Mouse (Mus musculus): ENCODE results near the gene Fam131a. TPM values are rescaled to one million over a fixed set of nuclear protein-coding genes. Genes with fewer than 3 reads are reported as not detected.

Fam131a gene
- polyA plus RNA-seq, 1 experiment from 2014 or later: 54.4 TPM

DNA sequence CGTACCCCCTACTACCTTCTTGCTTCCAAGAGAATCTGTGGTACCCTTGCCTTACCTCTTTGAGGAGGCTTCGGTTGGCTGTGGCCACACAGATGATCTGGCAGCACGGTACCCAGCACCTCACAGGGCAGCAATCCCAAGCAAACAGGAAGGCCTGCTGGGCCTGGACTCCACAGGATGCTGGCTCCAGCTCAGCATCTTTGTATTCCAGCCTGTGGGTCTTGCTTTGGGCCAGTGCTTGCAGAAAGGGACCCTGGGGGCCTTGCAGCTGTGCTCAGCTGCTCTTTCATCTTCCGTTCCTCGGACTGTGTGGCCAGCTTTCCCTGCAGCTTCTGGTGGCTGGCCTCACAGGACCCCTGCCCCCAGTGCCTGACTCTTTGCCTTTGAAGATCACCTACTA lies 7.0 kb downstream of the Fam131a start:
- H3K4me2 ChIP-seq (replicated peaks): no peak overlapping the region
- no peak overlapping the region for H3K9ac ChIP-seq (replicated peaks)
- WGBS: 43% methylated on average over 5 of the region's 5 CpGs
- no peak overlapping the region for H3K4me3 ChIP-seq
- ATAC-seq (replicated peaks): no peak
- H3K27me3 ChIP-seq: no peaks in the 10 kb centered on the region
- H3K36me3 ChIP-seq: peaks cover 31% of the 10 kb centered on the region
- no peak overlapping the region for H3K27ac ChIP-seq (replicated peaks)
- H3K4me1 ChIP-seq: peaks cover 31% of the 10 kb centered on the region
- H3K9me3 ChIP-seq: no peaks in the 10 kb centered on the region

DNA sequence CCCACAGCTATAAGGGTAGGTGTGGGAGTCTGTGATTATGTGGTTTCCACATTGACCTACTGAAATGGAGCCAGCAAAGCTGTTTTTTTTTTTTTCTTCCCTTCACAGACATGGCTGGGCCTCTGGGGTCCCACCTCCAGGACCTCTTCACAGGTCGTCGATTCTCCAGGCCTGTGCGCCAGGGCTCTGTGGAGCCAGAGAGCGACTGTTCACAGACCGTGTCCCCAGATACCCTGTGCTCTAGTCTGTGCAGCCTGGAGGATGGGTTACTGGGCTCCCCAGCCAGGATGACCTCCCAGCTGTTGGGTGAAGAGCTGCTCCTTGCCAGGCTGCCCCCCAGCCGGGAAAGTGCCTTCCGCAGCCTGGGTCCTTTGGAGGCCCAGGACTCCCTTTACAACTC lies 8.3 kb downstream of the Fam131a start:
- no peak overlapping the region for H3K9ac ChIP-seq (replicated peaks)
- H3K27me3 ChIP-seq: no peaks in the 10 kb centered on the region
- no peaks in the 10 kb centered on the region for H3K9me3 ChIP-seq
- H3K4me2 ChIP-seq (replicated peaks): no peak overlapping the region
- no peak overlapping the region for H3K4me3 ChIP-seq
- H3K4me1 ChIP-seq: peaks cover 19% of the 10 kb centered on the region
- WGBS: 48% methylated on average over 7 of the region's 7 CpGs
- 0 out of 2 replicates have a peak, but pooled peaks have one; percentile 15 for ATAC-seq (replicated peaks)
- peak overlapping the region; percentile 45; the same call in 1 of the 2 replicates for H3K27ac ChIP-seq (replicated peaks)
- H3K36me3 ChIP-seq: peaks cover 31% of the 10 kb centered on the region

DNA sequence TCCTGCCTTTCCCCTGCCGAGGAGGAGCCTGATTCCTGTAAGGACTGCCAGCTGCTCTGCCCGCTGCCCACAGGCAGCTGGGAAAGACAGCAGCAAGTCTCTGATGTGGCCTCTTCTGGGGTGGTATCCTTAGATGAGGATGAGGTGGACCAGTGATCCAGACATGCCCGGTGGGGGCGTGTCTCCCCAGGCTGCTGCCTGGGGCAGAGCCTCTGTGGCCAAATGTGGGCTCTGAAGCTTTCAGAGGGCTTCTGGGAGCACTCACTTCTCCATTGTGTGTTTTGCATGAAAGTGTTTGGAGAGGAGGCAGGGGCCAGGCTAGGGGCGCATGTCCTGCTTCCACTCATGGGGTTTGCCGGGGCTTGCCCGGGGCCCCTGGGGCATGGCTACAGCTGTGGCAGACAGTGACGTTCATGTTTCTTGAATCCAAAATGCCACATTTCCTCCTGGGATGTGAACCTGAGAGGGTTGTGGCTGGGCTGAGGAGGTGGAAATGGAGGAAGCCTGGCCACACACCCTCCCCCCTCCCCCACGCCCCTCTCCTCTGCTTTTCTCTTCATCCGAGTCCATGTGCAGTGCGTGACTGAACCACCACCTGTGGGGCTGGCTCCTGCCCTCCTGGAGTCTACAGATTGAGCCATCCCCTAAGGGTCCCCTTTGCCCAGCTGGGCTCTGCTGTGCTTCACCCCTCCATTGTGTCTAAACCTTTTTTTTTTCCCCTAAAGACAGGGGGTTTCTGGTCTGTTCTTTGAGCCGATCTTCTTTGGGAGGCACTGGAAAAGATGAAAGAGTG lies 8.9 kb downstream of the Fam131a start:
- no peaks in the 10 kb centered on the region for H3K9me3 ChIP-seq
- H3K27ac ChIP-seq (replicated peaks): peak overlapping the region; percentile 45; the same call in 1 of the 2 replicates
- H3K9ac ChIP-seq (replicated peaks): peak overlapping the region; percentile 11; the same call in 1 of the 2 replicates
- H3K27me3 ChIP-seq: no peaks in the 10 kb centered on the region
- peaks cover 33% of the 10 kb centered on the region for H3K36me3 ChIP-seq
- H3K4me1 ChIP-seq: peaks cover 17% of the 10 kb centered on the region
- no peak overlapping the region for H3K4me2 ChIP-seq (replicated peaks)
- H3K4me3 ChIP-seq: no peak overlapping the region
- peak; percentile 26; the same call in 1 of the 2 replicates for ATAC-seq (replicated peaks)
- WGBS: 16% methylated on average over 12 of the region's 12 CpGs

DNA sequence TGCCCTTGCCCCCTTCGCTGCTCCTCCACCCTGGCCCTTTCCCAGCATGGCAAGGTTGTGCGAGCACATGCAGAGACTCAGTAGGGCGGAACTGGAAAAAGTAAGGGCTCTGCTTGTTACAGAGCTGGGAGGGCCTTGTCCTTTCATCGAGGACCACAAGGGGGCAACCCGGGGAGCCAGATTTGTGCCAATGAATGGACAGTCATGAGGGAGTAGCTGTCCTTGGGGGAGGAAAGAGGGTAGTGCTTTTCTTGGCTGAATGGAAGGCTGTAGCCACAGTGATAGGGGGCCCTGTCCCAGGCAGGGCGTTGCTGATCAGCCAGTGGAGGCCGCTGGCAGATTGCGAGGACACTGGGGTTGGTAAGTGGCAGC lies 9.5 kb downstream of the Fam131a start:
- Histone ChIP-seq H3K27me3 (no peaks in the 10 kb centered on the region), H3K9ac (replicated peaks) (peak overlapping the region; percentile 11; the same call in 1 of the 2 replicates), H3K4me3 (no peak overlapping the region), H3K4me1 (peaks cover 17% of the 10 kb centered on the region), H3K36me3 (peaks cover 36% of the 10 kb centered on the region), H3K27ac (replicated peaks) (0 out of 2 replicates have a peak overlapping the region, but pooled peaks have one; percentile 45), H3K9me3 (no peaks in the 10 kb centered on the region), H3K4me2 (replicated peaks) (no peak overlapping the region)
- 5% methylated on average over 8 of the region's 8 CpGs for WGBS
- ATAC-seq (replicated peaks): peak; percentile 30

DNA sequence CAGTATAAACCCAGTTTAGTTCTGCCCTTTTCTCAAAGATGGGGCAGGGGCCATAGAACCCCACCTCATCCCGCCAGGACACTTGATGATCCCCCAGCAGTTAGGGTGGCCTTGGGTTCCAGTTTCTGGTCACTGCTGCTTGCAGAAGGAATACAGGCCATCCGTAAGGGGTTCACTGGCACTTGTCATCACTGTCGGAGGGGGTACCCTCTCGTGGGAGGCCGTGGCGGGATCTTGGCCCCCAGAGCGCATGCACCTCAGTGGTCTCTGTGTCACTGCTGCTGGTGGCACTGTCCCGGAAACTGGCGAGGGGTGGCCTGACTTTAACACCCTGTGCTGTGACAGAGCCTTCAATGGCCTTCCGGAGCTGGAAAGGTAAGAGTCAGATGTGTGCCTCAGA lies 10.0 kb downstream of the Fam131a start:
- no peak overlapping the region for H3K9ac ChIP-seq (replicated peaks)
- 94% methylated on average over 10 of the region's 10 CpGs for WGBS
- no peaks in the 10 kb centered on the region for H3K27me3 ChIP-seq
- H3K27ac ChIP-seq (replicated peaks): no peak overlapping the region
- H3K4me3 ChIP-seq: no peak overlapping the region
- no peak overlapping the region for H3K4me2 ChIP-seq (replicated peaks)
- ATAC-seq (replicated peaks): no peak
- peaks cover 39% of the 10 kb centered on the region for H3K36me3 ChIP-seq
- H3K4me1 ChIP-seq: peaks cover 17% of the 10 kb centered on the region
- no peaks in the 10 kb centered on the region for H3K9me3 ChIP-seq

DNA sequence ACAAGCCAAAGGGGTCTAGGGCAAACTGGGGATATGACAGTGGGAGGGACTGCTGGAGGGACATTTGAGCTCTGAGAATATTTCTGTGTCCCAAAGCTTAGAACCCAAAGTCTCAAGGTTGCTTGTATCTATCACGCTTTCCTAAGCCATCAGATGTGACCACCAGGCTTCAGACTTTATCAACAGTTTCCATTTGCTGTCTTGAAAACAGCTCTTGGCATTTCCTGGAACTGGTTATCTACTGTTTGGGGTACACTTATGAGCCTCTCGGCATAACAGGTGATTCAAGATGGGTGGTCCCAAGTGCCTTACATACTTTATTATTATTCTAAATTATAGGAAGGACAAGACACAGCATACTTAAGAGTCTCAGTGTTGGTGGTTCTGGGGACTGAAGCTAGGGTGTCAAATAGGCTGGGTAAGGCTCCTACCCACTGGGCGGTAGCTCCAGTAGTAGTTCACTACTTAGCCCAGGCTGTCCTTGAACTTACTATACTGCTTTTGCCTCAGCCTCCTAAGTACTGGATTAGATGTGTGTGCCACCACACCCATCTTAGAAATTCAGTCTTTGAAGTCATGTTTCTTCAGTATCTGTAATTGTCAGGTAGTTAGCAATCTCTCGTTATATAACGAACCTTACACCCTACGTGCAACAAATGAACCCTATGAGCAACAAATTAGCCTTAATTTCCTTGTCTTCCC lies 10.8 kb downstream of the Fam131a start:
- Histone ChIP-seq H3K4me1 (peaks cover 17% of the 10 kb centered on the region), H3K9me3 (no peaks in the 10 kb centered on the region), H3K27ac (replicated peaks) (no peak overlapping the region), H3K27me3 (no peaks in the 10 kb centered on the region), H3K4me2 (replicated peaks) (no peak overlapping the region), H3K9ac (replicated peaks) (no peak overlapping the region), H3K36me3 (peaks cover 36% of the 10 kb centered on the region), H3K4me3 (no peak overlapping the region)
- ATAC-seq (replicated peaks): no peak
- WGBS: 84% methylated on average over 6 of the region's 6 CpGs

DNA sequence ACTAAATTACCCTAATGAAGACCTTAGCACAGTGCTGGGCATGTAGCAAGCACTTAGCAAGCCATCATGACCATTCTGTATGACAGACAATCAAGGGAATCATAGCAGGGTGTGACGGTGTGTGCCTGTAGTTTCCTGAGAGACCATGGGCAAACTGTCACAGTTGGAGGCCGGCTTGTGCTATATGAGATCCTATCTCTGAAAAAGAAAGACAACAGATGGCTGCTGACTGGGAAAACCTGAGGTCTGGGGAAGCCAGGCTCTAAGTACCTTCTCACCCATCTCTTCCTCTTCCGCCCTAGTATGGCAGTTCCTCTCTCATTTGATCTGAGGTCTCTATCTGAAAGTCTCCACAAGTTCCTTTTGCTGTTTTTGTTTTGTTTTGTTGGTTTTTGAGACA lies 12.7 kb downstream of the Fam131a start:
- no peak overlapping the region for H3K4me3 ChIP-seq
- no peak for ATAC-seq (replicated peaks)
- peaks cover 26% of the 10 kb centered on the region for H3K36me3 ChIP-seq
- H3K4me1 ChIP-seq: peaks cover 17% of the 10 kb centered on the region
- no peak overlapping the region for H3K4me2 ChIP-seq (replicated peaks)
- no peaks in the 10 kb centered on the region for H3K27me3 ChIP-seq
- H3K27ac ChIP-seq (replicated peaks): no peak overlapping the region
- WGBS: 81% methylated on average over 3 of the region's 3 CpGs
- no peak overlapping the region for H3K9ac ChIP-seq (replicated peaks)
- H3K9me3 ChIP-seq: no peaks in the 10 kb centered on the region

DNA sequence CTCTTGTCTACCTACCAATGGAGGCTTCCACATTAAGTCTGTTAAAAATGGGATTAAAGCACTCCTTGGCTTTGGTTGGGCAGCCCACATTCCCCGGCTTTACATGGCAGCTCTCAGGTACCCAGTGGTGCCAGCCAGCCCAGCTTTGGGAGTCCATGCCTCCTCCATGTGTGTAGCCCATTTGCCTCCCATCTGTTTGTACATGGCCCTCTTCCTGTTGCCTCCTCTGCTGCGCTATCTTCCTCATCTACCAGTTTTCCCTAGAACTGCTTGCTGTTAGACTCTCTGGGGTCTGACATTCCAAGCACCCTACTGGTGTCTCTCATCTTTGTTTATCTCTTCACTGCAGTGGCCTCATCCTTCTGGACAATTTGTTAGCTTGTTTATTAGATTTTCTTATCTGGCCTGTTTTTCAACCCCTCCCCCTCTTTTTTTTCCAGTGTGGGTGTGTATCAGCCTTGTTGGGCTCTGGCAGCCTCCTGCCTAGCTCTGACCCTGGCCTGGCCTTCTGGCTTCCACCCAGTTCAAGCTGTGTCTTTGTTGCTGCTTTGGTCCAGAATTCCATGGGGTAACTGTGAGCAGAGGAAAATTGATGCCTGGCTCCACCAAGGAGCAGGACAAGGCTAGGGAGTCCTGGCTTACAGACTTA lies 13.5 kb downstream of the Fam131a start:
- Histone ChIP-seq H3K4me1 (peaks cover 15% of the 10 kb centered on the region), H3K27me3 (no peaks in the 10 kb centered on the region), H3K4me2 (replicated peaks) (no peak overlapping the region), H3K9ac (replicated peaks) (no peak overlapping the region), H3K27ac (replicated peaks) (no peak overlapping the region), H3K36me3 (peaks cover 31% of the 10 kb centered on the region), H3K9me3 (no peaks in the 10 kb centered on the region), H3K4me3 (no peak overlapping the region)
- WGBS: 87% methylated on average over 2 of the region's 2 CpGs
- ATAC-seq (replicated peaks): no peak

DNA sequence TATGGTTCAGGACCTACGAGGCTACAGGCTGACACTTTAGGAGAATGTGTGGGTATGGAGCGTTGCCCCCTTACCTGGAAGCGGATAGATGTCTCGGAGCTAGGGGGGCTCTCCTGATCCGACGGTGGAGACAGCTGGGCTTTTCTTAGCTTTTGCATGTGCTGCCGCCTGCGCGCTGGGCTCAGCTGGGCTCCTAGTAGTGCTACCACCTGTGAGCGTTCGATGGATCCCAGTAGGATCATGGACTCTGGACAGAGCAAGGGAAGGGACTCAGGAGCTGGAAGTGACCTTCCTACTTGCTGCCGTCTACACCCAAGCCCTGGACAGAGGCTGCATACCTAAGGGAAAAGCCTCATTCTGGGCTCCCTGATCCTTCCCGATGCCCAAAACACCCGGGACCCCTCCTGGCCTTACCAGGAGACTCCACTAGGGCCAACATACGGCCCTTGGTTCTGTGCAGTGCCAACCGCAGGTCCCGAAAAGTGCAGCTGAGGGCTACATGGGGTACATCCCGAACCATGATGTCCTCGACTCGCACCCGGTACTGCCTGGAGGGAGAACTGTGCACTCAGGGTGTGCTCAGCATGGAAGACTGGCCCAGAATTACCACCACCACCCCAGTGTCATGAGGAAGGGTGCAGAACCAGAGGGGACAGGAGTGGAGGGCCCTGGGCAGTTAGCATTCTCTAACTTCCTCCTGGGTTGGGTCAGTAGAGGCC lies 15.3 kb downstream of the Fam131a start:
- Histone ChIP-seq H3K9me3 (no peaks in the 10 kb centered on the region), H3K27ac (replicated peaks) (no peak overlapping the region), H3K4me3 (no peak overlapping the region), H3K27me3 (no peaks in the 10 kb centered on the region), H3K9ac (replicated peaks) (no peak overlapping the region), H3K4me2 (replicated peaks) (no peak overlapping the region), H3K36me3 (peaks cover 26% of the 10 kb centered on the region), H3K4me1 (0 out of 2 replicates have a peak, but pooled peaks cover 3% of the 10 kb centered on the region)
- WGBS: 93% methylated on average over 21 of the region's 21 CpGs
- ATAC-seq (replicated peaks): no peak

DNA sequence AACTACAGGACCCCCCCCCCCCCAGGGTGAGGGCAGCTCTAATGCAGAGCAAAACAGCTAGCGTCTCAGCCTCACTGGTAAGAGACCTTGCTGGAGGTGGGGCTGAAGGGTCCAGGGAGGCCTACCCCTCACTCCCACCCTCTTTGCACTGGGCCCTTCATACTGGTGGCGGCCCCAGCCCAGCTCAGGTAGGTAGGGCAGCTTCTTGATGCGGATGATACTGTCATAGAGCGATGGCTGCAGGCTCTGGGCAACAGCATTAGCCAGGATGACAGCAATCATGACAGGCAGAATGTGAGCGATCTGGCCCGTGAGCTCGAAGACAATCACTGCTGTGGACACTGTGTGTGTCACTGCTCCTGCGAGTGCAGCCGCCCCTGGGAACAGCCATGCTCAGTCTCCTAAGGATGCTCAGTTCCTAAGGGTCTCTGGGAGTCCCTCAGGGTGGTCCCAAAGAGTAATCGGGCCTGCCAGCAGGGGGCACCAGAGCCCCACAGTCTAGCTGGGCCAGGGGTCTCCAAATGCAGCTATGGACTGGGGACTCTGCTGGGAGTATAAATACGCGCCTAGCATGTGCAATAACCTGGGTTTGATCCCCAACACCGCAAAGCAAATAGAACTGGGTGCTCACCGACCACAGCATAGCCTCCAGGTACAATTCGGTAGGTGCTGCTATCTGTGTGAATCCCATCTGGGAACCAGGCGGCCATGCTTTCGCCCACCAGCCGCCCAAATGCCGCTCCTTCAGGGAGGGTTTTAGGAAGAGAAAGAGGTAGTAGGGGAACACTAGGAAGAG lies 16.1 kb downstream of the Fam131a start:
- ATAC-seq (replicated peaks): peak; percentile 80
- 73% methylated on average over 19 of the region's 19 CpGs for WGBS
- H3K27ac ChIP-seq (replicated peaks): no peak overlapping the region
- H3K4me3 ChIP-seq: no peak overlapping the region
- H3K9me3 ChIP-seq: no peaks in the 10 kb centered on the region
- no peak overlapping the region for H3K4me2 ChIP-seq (replicated peaks)
- H3K27me3 ChIP-seq: no peaks in the 10 kb centered on the region
- peaks cover 21% of the 10 kb centered on the region for H3K36me3 ChIP-seq
- no peak overlapping the region for H3K9ac ChIP-seq (replicated peaks)
- peaks cover 3% of the 10 kb centered on the region; the same call in 1 of the 2 replicates for H3K4me1 ChIP-seq

DNA sequence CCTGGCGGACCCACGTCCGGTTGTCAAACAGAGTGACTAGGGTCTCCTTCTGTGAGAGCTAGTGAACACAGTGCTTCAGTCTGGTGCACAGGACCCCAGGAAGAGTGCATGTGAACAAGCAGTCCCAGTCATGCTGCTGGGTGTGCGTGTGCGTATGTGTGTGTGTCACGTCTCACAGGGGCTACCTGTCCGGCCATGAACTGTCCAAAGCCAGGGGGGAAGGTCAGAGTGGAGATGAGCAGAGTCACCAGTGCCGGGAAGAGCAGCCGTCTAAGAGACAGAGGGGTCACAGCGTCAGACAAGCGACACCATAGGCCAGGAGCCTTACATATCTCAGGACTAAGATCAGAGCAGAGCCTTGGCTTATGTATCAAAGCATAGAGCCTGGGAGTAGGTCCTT lies 17.3 kb downstream of the Fam131a start:
- Histone ChIP-seq H3K4me3 (no peak overlapping the region), H3K9me3 (no peaks in the 10 kb centered on the region), H3K4me2 (replicated peaks) (no peak overlapping the region), H3K27me3 (no peaks in the 10 kb centered on the region), H3K27ac (replicated peaks) (no peak overlapping the region), H3K36me3 (peaks cover 21% of the 10 kb centered on the region), H3K9ac (replicated peaks) (no peak overlapping the region), H3K4me1 (peaks cover 15% of the 10 kb centered on the region)
- WGBS: 93% methylated on average over 11 of the region's 11 CpGs
- no peak for ATAC-seq (replicated peaks)
